Mouse (Mus musculus) spleen, postnatal 4 days (tissue): Measurements from ENCODE around the gene Gm49776.
"Not testable (repeated sequence)": the region's sequence is repeated elsewhere in the genome, so short reads cannot be mapped to it uniquely, and the experiment has no call there.

ENCODE experiments used
- DNase-seq, 2 experiments: peaks; one replicate each; pipeline ENCODE4 v3.0.0; 2022; ENCODE audit warnings: low spot score in 2 of 2

Gm49776 gene

GRCm38 (mm10) chr16:18258221-18258620 is at the start of gene Gm49776:
TSS of gene Gm49776 (minus strand) at chr16:18258321.
- no peak for DNase-seq

DNA sequence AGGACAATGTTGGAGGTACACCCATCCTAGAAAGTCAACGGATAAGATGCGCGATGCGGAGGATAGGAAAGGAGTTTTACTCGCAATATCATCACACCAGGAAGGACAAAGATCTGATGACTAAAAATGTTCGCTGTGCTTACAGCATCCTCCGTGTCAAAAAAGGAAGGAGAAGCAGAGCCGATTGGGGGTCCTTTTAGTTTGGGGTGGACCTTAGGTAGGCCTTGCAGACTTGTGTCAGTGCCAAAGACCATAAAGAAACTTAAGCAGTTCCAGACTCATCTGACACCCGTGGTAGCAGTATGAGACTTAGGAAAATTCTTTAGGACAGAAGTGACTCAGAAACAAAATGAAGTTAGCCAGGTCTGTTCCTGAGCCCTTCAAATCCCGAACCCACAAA is 31.5 kb upstream of the Gm49776 start:
- not testable (repeated sequence) for DNase-seq

GRCm38 (mm10) chr16:18289067-18289588 is 31.0 kb upstream of the Gm49776 start, which contains the start of gene Dgcr8:
TSS of gene Dgcr8 (minus strand) at chr16:18289246.
- DNase-seq = peak; percentile 98 to 99

- DNase-seq = peak; percentile 82 to 92
Observed at GRCm38 (mm10) chr16:18288581-18289061, 30.5 kb upstream of the Gm49776 start.

DNA sequence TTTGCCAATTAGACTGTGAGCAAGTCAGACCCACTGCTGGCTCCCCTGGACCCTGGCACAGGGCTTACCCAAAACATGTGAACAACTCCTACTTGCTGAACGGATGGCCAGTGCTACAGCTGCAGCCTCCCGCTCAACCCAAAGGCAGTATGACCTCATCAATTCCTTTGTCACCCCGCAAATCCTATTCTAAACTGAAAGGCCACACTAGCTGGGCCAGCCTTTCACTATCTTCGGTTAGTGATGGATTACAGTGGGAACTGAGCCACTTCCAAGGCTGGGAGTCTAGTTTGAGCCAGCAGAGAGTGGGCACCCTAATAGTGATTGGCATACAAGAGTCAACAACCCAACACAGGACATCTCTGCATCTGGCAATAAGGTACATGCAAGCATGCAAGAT is 30.0 kb upstream of the Gm49776 start:
- DNase-seq = no peak

DNA sequence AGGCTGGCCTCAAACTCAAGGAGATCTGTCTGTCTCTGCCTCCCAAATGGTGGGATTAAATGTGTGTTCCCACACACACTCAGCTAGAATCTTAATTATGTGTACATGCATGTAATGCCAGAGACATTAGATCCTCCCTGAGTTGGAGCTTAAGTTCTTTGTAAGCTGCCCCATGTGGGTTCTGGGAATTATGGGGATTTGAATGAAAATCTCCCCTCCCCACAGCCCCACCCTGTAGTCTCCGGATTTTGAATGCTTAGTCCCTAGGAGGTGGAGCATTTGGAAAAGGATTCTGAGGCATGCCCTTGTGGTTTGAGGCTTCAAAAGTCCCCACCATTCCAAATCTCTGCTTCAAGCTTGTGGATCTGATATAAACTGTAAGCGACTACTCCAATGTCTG is 17.0 kb upstream of the Gm49776 start:
- DNase-seq = no peak

GRCm38 (mm10) chr16:18268182-18268581 is 10.1 kb upstream of the Gm49776 start:
- DNase-seq = no peak

- DNase-seq = no peak
Observed at GRCm38 (mm10) chr16:18265024-18265423, 6.9 kb upstream of the Gm49776 start.

GRCm38 (mm10) chr16:18253866-18254265 is 4.3 kb downstream of the Gm49776 start:
- no peak for DNase-seq

GRCm38 (mm10) chr16:18252736-18253135 is 5.4 kb downstream of the Gm49776 start:
- no peak for DNase-seq

DNA sequence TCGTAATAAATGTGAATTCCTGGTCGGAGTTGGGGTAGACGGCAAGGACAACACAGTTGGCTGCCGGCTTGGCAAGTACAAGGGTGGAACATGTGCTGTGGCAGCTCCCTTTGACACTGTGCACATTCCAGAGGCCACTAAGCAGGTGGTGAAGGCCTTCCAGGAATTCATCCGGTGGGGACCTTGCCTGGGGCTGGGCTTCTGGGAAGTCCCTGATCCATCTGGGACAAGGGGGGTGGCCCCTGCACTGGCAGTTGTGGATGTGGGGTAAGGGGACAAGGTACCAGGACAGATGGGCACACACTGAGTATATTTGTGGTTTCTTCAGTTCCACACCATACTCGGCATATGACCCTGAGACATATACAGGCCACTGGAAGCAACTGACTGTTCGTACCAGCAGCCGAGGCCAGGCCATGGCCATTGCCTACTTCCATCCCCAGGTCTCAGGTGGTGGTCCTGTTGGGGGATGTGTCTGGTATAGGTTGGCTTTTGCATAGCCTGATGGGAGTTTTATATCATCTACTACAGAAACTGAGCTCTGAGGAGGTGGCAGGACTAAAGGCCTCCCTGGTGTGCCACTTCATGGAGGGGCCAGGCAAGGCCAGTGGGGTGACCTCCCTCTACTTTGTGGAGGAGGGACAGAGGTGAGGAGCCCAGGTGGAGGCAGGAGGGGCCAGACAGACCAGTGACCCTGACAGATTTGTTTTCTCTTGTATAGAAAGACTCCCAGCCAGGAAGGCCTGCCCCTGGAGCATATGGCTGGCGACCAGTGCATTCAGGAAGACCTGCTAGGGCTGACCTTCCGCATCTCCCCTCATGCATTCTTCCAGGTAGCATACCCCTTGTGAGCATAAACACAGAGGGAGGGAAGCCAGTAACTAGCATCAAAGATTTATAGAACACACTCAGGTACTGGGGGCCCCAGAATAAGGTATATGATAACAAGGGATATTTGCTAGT is 7.0 kb downstream of the Gm49776 start:
- no peak for DNase-seq

- DNase-seq = no peak
Observed at GRCm38 (mm10) chr16:18250231-18250630, 7.9 kb downstream of the Gm49776 start.

DNA sequence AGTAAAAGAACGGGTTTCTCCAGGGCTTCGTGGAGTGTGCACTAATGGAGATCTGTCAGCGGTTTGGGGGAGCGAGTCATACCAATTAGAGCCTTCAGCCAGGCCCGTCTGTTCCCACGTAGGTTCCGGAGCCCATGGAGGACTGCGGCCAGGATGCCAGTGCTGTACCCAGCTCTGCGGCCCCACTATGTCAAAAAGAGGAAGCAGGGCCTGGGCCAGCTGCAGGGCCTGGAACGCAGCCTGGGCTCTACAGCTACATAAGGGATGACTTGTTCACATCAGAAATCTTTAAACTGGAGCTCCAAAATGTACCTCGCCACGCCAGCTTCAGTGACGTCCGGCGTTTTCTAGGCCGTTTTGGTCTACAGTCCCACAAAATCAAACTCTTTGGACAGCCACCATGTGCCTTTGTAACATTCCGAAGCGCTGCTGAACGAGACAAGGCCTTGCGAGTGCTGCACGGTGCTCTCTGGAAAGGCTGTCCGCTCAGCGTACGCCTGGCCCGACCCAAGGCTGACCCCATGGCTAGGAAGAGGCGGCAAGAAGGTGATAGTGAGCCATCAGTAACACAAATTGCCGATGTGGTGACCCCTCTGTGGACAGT is 8.7 kb downstream of the Gm49776 start:
- DNase-seq = peak; percentile 65 to 84

GRCm38 (mm10) chr16:18248433-18249363 is 9.4 kb downstream of the Gm49776 start, which contains the start of the genes Trmt2a and Ranbp1:
TSS of gene Trmt2a (plus strand) at chr16:18248679.
TSS of gene Ranbp1 (minus strand) at chr16:18248732.
- DNase-seq = peak; percentile 97 to 99

- peak in 1 of 2 experiments; percentile 75 for DNase-seq
Observed at GRCm38 (mm10) chr16:18247521-18248399, 10.4 kb downstream of the Gm49776 start.

DNA sequence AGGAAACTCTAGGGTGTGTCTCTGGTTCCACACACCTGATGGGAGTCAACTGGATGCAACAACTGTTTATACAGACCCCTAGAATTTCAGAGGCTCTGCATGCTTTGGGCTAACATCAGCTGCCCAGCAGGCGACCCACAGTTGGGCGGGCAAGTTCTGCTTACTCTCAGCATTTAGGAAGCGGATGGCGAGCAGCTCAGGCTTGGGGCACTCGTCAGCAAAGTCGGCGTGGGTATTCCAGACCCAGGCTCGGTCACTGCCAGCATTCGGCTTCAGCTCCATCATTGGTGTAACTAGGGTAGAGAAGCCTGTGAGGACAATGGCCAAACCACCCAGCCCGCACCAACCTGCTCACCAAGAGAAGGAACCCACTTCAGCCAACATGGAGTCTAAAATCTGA is 16.5 kb downstream of the Gm49776 start:
- peak in 1 of 2 experiments; percentile 59 for DNase-seq

- no peak for DNase-seq
Observed at GRCm38 (mm10) chr16:18236676-18237501, 21.2 kb downstream of the Gm49776 start.

DNA sequence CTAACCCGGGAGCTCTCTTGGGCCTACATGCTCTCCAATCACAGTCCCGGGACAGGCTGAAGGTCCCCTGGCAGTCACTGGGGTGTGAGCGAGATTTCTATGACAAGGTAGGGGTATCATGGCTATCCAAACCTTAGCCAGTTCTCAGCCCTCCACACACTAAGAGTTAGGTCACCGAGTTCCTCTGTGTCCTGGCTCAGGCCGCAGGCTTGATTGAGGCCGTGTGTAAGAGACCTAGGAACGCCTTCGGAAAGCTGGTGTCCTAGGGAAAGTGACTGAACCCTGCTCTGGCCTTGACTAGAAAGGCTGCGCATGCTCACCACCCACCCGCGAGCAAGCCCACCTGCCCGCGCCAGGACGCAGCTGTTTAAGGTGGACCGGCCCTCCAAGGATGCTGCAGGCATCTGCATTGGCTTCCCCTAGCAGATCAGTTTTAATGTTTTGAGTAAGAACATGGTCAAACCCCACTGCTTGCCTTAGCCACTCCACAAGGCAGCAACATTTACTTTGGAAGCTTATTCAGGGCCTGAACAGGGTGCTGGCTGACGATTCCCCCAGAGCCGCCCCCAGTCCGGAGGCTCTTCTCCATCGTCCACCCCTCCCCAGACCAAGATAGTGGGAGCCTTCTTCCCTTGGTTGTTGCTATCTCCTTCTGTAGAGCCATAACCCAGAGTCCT is 22.6 kb downstream of the Gm49776 start:
- peak in 1 of 2 experiments; percentile 66 for DNase-seq
